Mouse (Mus musculus) ES-E14 (cell line): ENCODE data around the gene Mbd4.

Experiments
- CHD2 ChIP-seq: IDR thresholded peaks from 2 replicates; pipeline ENCODE4 v1.6.1; 2014; ENCODE audit warnings: mild to moderate bottlenecking, low read depth, low read length, inconsistent platforms
- HCFC1 ChIP-seq: IDR thresholded peaks from 2 replicates; pipeline ENCODE4 v1.6.1; 2012; ENCODE audit warnings: low read length, inconsistent platforms, borderline replicate concordance; ENCODE audit not compliant: insufficient read depth
- ZNF384 ChIP-seq: IDR thresholded peaks from 2 replicates; pipeline ENCODE4 v1.6.1; 2012; ENCODE audit warnings: low read depth, low read length, inconsistent platforms

DNA sequence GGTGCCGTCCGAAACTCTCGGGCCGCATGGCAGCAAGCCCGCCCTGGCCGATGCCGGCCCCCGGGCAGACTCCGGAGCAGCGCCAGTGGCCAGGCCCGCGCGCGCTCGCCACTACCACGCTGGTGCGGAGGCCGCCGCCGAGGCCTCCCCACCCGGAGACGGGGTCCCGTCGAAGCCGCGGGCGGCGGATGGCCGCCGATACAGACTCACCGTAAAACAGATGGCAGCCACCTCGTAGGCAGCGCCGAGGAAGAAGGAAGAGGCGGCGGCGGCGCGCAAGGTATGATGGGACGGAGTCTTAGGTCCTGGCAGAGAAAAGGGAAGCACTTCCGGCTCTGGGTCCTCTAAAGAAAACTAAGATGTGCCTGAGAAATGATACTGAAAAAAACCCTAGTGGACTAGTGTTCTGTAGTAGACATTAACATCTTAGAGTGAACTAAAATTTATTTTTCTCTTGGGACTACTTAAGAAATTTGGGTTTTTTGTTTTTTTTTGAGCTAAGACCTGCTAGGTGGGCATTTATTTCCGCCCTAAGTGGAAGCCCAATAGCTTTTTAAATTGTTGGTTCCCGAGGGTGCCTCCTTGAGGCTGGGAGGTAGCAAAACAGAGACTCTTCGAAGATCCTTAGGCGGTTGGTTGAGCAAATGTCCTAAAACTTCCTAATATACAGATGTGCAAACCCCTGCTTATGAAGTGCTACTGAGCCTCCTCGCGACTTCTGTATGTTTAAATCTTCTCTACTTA, 44.5 kb downstream of the Mbd4 start, which contains the start of gene Rpl32:
- TF ChIP-seq ZNF384 = no peak
- TF ChIP-seq CHD2 = no peak
- TF ChIP-seq HCFC1 = peak; percentile 63; the same call in 1 of the 2 replicates
